Mouse (Mus musculus) spleen, postnatal 14 days (tissue): ENCODE measurements around the gene Actr8.

Source experiments
- DNase-seq, 2 experiments: peaks; one replicate each; pipeline ENCODE4 v3.0.0; 2021 to 2022; ENCODE audit warnings: low spot score in 2 of 2

The Actr8 gene

GRCm38 (mm10) chr14:29978254-29979204 is at the start of gene Actr8:
Actr8 (plus strand) TSS chr14:29978337.
- DNase-seq = peak; percentile 83 to 84

- no peak for DNase-seq
Observed at GRCm38 (mm10) chr14:29928966-29929365, 49.2 kb upstream of the Actr8 start.

- no peak for DNase-seq
Observed at GRCm38 (mm10) chr14:29935516-29935915, 42.6 kb upstream of the Actr8 start.

GRCm38 (mm10) chr14:29937466-29937865 is 40.7 kb upstream of the Actr8 start:
- no peak for DNase-seq

- DNase-seq = no peak
Observed at GRCm38 (mm10) chr14:29939600-29940312, 38.4 kb upstream of the Actr8 start.

GRCm38 (mm10) chr14:29940313-29940812 is 37.8 kb upstream of the Actr8 start:
- no peak for DNase-seq

- peak in 1 of 2 experiments; percentile 9 for DNase-seq
Observed at GRCm38 (mm10) chr14:29940877-29941276, 37.3 kb upstream of the Actr8 start.

GRCm38 (mm10) chr14:29946761-29947309 is 31.3 kb upstream of the Actr8 start:
- DNase-seq = no peak

- DNase-seq = no peak
Observed at GRCm38 (mm10) chr14:29950805-29951204, 27.3 kb upstream of the Actr8 start.

- no peak for DNase-seq
Observed at GRCm38 (mm10) chr14:29957393-29957792, 20.7 kb upstream of the Actr8 start.

GRCm38 (mm10) chr14:29967611-29968010 is 10.5 kb upstream of the Actr8 start:
- DNase-seq = no peak

GRCm38 (mm10) chr14:29968075-29968821 is 9.9 kb upstream of the Actr8 start, which contains the start of gene Selenok:
Selenok (plus strand) TSS chr14:29968308.
- DNase-seq = peak; percentile 79 to 85

GRCm38 (mm10) chr14:29971446-29971845 is 6.7 kb upstream of the Actr8 start:
- no peak for DNase-seq

GRCm38 (mm10) chr14:29971993-29972392 is 6.1 kb upstream of the Actr8 start:
- no peak for DNase-seq

- no peak for DNase-seq
Observed at GRCm38 (mm10) chr14:29976927-29977326, 1.2 kb upstream of the Actr8 start.

GRCm38 (mm10) chr14:29980447-29981205 is 2.5 kb downstream of the Actr8 start:
- DNase-seq = peak in 1 of 2 experiments; percentile 25

- no peak for DNase-seq
Observed at GRCm38 (mm10) chr14:29986096-29986495, 8.0 kb downstream of the Actr8 start.

- DNase-seq = no peak
Observed at GRCm38 (mm10) chr14:29987276-29987675, 9.1 kb downstream of the Actr8 start.

- no peak for DNase-seq
Observed at GRCm38 (mm10) chr14:29987739-29988138, 9.6 kb downstream of the Actr8 start.

GRCm38 (mm10) chr14:29988337-29988736 is 10.2 kb downstream of the Actr8 start:
- DNase-seq = no peak

GRCm38 (mm10) chr14:29994976-29995375 is 16.8 kb downstream of the Actr8 start:
- no peak for DNase-seq
